Mouse (Mus musculus): ENCODE measurements around the gene Enpp6.

GRCm38 (mm10) chr8:46995931-46996664 lies 9.4 kb downstream of the Enpp6 start:
- TF ChIP-seq POLR2A (IDR thresholded peaks at IDR 0.05; ENCODE audit: extremely low read depth, insufficient read depth, low read length) (no peak), CTCF (IDR thresholded peaks at IDR 0.05; ENCODE audit: low read depth, low read length) (no peak)

All from liver, adult 2 months (tissue).